Mouse (Mus musculus) layer of hippocampus, adult 9-11 months (tissue): ENCODE measurements around the gene Mgat4e.

Source experiments
- DNase-seq: peaks from one replicate; pipeline ENCODE4 v3.0.0; 2022

The Mgat4e gene

DNA sequence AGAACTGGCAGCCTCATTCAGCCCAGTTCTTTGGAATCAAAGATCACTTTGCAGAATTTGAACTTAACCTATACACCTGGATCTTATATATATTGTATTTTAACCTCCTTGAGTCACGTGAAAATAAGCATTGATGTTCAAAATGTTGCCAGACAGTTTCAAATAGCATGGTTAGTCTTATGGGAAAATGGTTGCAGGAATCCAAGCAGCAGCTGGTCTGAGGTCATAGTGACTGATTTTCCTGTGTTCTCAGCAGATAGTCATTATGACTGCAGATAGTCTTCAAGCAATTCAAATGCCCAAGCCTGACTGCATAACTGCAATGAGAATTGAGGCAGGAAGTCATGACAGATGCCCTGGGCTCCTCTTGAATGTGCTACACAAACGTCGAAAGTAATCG, 37.3 kb downstream of the Mgat4e start:
- DNase-seq, result no peak

DNA sequence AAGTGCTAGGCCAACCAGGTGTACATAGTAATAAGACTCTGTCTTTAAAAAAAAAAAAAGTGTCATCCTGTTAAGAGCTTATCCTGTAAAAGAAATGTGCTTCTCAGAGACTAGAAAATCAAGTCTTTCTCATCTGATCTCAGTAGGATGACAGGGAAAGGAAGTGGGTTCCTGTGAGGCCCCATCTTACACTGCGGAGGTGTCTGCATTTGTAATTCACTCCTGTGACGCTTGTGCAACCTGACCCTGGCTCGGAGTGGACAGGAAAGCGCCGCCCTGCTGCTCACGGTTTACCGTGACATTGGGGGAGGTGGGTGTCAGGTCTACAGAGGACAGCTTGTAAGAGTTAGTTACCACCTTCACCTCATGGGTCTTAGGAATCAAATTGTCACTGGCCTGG, 39.5 kb downstream of the Mgat4e start:
- DNase-seq, result no peak

DNA sequence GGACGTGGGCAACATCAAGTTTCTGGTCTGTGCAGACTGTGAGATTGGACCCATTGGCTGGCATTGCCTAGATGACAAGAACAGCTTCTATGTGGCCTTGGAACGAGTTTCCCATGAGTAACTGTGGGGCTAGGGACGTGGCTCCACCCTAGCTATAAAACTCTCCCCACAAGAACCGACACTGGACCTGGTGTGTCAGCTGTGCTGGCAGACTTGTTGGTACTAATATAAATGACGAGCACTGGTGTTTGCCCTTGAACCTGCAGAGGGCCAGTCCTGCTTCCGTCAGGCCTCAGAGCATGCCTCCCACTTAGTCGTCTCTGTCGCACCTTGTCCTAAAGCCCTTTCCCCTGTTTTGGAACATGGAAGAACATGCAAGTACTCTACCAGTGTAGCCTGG, 43.3 kb downstream of the Mgat4e start:
- DNase-seq, result no peak

DNA sequence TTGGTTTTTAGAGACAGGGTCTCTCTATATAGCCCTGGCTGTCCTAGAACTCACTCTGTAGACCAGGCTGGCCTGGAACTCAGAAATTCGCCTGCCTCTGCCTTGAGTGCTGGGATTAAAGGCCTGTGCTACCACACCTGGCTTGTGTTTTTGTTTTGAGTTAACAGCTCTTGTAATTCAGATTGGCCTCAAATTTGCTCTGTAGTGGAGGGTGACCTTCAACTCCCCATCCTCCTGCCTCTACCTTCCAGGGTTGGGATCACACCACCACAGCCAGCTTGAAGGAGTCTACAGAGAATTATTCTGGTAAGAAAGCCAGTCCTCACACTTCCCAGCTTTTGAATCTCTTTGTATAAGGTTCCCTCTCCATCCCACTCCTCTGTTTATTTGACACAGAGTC, 48.6 kb downstream of the Mgat4e start:
- no peak for DNase-seq

DNA sequence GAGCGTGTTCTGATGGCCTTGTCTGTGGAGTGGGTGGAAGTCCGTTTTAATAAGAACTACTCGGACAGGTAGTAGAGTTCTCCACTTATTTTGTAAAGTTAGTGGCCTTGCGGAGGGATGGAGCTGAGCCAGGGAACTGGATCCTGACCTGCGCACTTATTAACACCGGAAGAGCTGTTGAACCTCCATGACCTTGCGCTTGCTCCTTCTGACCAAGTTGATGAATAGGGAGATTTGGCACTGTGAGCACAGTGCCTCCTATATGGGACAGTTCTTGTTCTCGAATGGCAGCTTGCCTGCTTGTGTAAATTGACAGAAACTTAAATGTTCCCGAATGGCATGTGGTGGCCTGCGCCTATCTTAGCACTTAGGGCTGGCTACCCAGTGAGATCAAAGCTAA, 53.5 kb downstream of the Mgat4e start:
- DNase-seq, result no peak

DNA sequence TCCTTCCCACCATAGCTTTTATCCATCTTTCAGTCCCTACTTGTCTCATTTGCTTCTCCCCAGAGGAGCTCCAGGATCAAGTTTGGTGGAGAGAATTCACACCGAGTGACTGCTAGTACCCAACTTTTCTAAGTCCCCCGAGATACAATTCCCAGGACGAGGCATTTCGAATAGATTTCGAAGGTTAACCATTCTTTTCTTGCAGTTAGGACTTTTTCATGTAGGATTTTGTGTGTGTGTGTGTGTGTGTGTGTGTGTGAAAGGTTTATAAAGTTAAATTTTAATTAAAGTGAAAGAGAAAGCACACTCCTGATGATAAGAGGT, 54.3 kb downstream of the Mgat4e start:
- DNase-seq, result no peak

DNA sequence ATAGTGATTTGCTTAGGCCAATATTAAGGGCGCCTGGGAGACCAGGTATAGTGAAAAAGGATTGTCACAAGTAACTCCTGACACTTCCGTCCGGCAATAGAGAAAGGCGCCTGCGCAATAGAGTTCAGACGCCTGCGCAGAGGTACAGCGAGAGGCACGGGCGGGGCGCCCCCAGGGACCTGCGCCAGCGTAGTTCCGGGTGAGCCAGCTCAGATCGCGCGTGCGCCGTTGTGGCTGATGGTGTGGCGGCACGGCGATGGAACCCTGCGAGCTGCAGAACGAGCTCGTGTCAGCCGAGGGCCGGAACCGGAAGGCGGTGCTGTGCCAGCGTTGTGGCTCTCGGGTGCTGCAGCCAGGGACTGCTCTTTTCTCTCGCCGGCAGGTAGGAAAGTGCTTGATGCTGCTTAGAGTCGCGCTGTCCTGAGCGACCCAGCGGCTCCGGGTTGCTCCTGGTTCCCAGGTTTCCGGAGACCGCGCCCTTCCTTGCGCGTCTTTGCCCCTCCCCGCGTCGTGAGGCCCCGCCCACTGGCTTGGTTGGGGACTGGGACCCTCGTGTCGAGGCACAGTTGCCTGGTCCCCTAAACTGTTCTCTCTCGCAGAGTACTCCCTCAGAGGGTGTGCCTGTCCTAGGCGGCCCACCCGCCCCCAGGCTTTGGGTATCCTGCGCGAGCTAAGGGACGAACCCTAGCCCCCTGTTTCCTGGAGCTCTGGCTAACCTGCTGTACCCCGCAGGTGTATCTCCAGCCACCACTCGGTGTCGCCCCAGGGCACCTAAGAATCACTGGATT, 54.9 kb downstream of the Mgat4e start, which contains the start of gene Rabif:
Gene Rabif, plus strand, starts transcription at position 221 of the 788 bp plus-strand sequence.
- peak; percentile 99 for DNase-seq

DNA sequence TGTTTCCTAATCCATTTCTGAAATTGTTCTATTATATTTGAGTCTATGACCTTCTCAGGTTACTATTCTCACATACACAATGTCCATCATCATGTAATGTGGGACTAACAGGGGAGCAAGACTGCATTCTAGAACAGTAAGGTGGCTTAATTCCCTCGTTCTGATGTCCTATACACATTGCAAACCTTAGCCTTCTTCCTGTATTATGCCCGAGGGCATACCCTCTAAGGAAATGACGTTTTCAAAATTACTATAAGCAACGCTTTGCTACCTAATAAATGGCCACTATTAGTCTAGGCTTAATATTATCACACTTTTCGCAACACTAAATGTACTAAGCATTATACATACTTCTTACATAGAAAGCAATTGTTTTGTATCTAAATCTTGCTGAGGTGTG, 55.5 kb downstream of the Mgat4e start:
- DNase-seq, result no peak

DNA sequence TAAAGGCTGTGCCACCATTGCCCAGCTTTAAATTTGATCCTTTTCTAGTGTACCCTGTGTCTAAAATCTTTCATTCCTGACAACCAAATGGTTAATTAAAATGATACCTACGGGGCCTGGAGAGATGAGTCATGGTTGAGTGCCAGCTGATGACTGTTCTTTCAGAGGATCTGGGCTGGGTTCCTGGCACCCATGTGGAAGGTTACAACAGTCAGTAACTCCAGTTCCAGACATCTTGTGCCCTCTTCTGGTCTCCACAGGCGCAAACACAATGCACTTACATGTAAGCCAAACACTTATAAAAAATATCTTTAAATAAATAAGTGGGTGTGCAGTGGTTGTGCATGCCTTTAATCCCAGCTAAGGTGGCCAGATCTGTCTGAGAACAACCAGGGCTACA, 56.0 kb downstream of the Mgat4e start:
- no peak for DNase-seq

DNA sequence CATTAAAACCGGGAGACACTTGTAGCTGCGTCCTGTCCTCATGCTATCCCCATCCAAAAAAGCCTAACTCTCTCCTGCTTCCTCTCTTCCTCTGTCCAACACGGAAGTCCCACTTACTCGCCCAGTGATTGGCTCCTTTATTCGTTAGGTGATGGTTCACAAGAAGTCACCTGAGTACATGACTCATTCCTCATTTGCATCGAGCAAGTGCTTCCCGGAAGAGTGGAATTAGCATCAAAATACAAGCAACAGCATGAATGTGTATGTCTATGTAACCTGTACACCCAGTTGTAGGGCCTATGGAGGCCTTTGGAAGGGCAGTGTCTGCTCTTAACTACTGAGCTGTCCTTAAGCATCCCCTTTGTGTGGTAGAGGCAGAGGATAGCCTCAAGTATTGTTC, 57.2 kb downstream of the Mgat4e start:
- no peak for DNase-seq
